Mouse (Mus musculus): ENCODE data around the gene Rbms2. TPM values are rescaled to one million over a fixed set of nuclear protein-coding genes. Genes with fewer than 3 reads are reported as not detected.

Rbms2 gene
- total RNA-seq, 2 experiments from 2014 or later: 79.3 to 82.2 TPM

Small RNA genes lying within 50 kb of the gene (microRNA-seq; reads per million reads assigned to microRNA genes)
- gene Mir677: 19.6 to 21.8 reads per million in 2 experiments

Other genes with a start within 250 kb of the Rbms2 start
- not detected for gene Hsd17b6, start 172.7 kb downstream of the Rbms2 start, total RNA-seq (2021)
- gene Prim1, start 165.1 kb downstream of the Rbms2 start, total RNA-seq (2021): 1 to 10 TPM; 2.6 to 4.5 TPM
- 100 to 1,000 TPM; 510 TPM for gene Naca, start 144.7 kb downstream of the Rbms2 start, total RNA-seq (2021)
- 10 to 100 TPM; 71.7 to 80.0 TPM for gene Ptges3, start 121.3 kb downstream of the Rbms2 start, total RNA-seq (2021)
- 1,000 to 10,000 TPM; 8,344 to 8,412 TPM for gene Atp5b, start 97.0 kb downstream of the Rbms2 start, total RNA-seq (2021)
- gene Baz2a, start 88.7 kb downstream of the Rbms2 start, total RNA-seq (2021): 10 to 100 TPM; 27.2 to 27.4 TPM
- gene Gls2, start 14.2 kb upstream of the Rbms2 start, total RNA-seq (2021): under 1 TPM; 0.60 to 0.90 TPM
- gene Spryd4, start 31.5 kb upstream of the Rbms2 start, total RNA-seq (2021): 10 to 100 TPM; 40.5 to 43.3 TPM
- not detected for gene Mip, start 45.5 kb upstream of the Rbms2 start, total RNA-seq (2021)
- gene Timeless, start 51.8 kb upstream of the Rbms2 start, total RNA-seq (2021): 10 to 100 TPM in 1 of 2 experiments, 1 to 10 TPM in 1; 6.6 to 11.1 TPM
- gene Apon, start 73.8 kb upstream of the Rbms2 start, total RNA-seq (2021): under 1 TPM in 1 of 2 experiments, not detected in 1; 0.19 TPM
- not detected for gene Apof, start 88.4 kb upstream of the Rbms2 start, total RNA-seq (2021)
- 10 to 100 TPM; 10.5 to 11.2 TPM for gene Stat2, start 90.3 kb upstream of the Rbms2 start, total RNA-seq (2021)
- gene Il23a, start 118.5 kb upstream of the Rbms2 start, total RNA-seq (2021): under 1 TPM; 0.22 to 0.26 TPM
- 10 to 100 TPM; 13.2 to 13.7 TPM for gene Pan2, start 123.0 kb upstream of the Rbms2 start, total RNA-seq (2021)
- gene Cnpy2, start 142.2 kb upstream of the Rbms2 start, total RNA-seq (2021): 10 to 100 TPM; 58.1 to 66.7 TPM
- gene Cs, start 157.4 kb upstream of the Rbms2 start, total RNA-seq (2021): 1,000 to 10,000 TPM; 1,195 to 1,221 TPM
- gene Coq10a, start 188.7 kb upstream of the Rbms2 start, total RNA-seq (2021): 100 to 1,000 TPM; 208 to 209 TPM
- gene Ankrd52, start 196.8 kb upstream of the Rbms2 start, total RNA-seq (2021): 10 to 100 TPM; 46.5 to 47.5 TPM
- gene Slc39a5, start 220.9 kb upstream of the Rbms2 start, total RNA-seq (2021): not detected
- gene Nabp2, start 231.2 kb upstream of the Rbms2 start, total RNA-seq (2021): 10 to 100 TPM; 43.6 to 45.6 TPM
- gene Rnf41, start 231.4 kb upstream of the Rbms2 start, total RNA-seq (2021): 10 to 100 TPM; 19.7 to 19.8 TPM

All from heart, postnatal 14 days (tissue).